Mouse (Mus musculus) midbrain, postnatal 0 days (tissue): ENCODE measurements at regions not wholly inside any gene's neighbourhood (a gene's known extent, or its start where the extent isn't known, plus 50 kb on each side); places are given as distances from the start of the nearest gene placed in this dataset.

ENCODE experiments used
- ATAC-seq: fragments of 200-750 bp; cut with Nextera tagmentation; 2 replicates; pipeline ENCODE4 v1.8.0; 2017; ENCODE audit warnings: moderate number of reproducible peaks, mild to moderate bottlenecking, moderate TSS enrichment, moderate library complexity; ENCODE audit not compliant: low FRiP score
- DNase-seq: peaks from one replicate; pipeline ENCODE4 v3.0.0-alpha.2; 2015; ENCODE audit warnings: low spot score
- H3K27ac ChIP-seq: fragments of 300-500 bp; sonication (generic); 2 replicates; pipeline ENCODE4 v1.5.1; 2014; ENCODE audit warnings: low read depth, mild to moderate bottlenecking, low read length, mixed read lengths
- H3K27me3 ChIP-seq: fragments of 300-500 bp; sonication (generic); 2 replicates; pipeline ENCODE4 v1.6.1; 2014; ENCODE audit warnings: low read length, control low read depth, mixed read lengths; ENCODE audit not compliant: insufficient read depth
- H3K36me3 ChIP-seq: fragments of 300-500 bp; sonication (generic); 2 replicates; pipeline ENCODE4 v1.6.1; 2014; ENCODE audit warnings: low read length, control low read depth, mixed read lengths; ENCODE audit not compliant: insufficient read depth
- H3K4me1 ChIP-seq: fragments of 300-500 bp; sonication (generic); 2 replicates; pipeline ENCODE4 v1.6.1; 2014; ENCODE audit warnings: mild to moderate bottlenecking, control low read depth, antibody characterized with exemption, low read length, mixed read lengths; ENCODE audit not compliant: insufficient read depth
- H3K4me2 ChIP-seq: fragments of 300-500 bp; sonication (generic); 2 replicates; pipeline ENCODE4 v1.6.1; 2014; ENCODE audit warnings: low read depth, mild to moderate bottlenecking, low read length, mixed read lengths; ENCODE audit not compliant: poor library complexity, severe bottlenecking
- H3K4me3 ChIP-seq: fragments of 300-500 bp; sonication (generic); 2 replicates; pipeline ENCODE4 v1.5.1; 2014; ENCODE audit warnings: low read depth, mild to moderate bottlenecking, low read length, moderate library complexity
- H3K9ac ChIP-seq: fragments of 300-500 bp; sonication (generic); replicated peaks from 2 replicates; pipeline ENCODE4 v1.6.1; 2014; ENCODE audit warnings: mild to moderate bottlenecking, low read length, moderate library complexity, mixed read lengths; ENCODE audit not compliant: poor library complexity, severe bottlenecking
- H3K9me3 ChIP-seq: fragments of 300-500 bp; sonication (generic); 2 replicates; pipeline ENCODE4 v1.6.1; 2016; ENCODE audit warnings: low read length, control low read depth
- CTCF ChIP-seq: IDR thresholded peaks from 2 replicates; pipeline ENCODE4 v1.5.1; 2016; ENCODE audit warnings: antibody characterized with exemption, mild to moderate bottlenecking
- WGBS: fragments of 180-500 bp; shearing (Covaris S2); extraction: QIAGEN DNeasy Blood & Tissue Kit; methylation state at CpG from one replicate; pipeline ENCODE4 v1.1.7; 2014; 5-methylcytosine and 5-hydroxymethylcytosine counted together

- no peaks in the 10 kb centered on the region for H3K27me3 ChIP-seq
- H3K27ac ChIP-seq: no peak overlapping the region
- no peaks in the 10 kb centered on the region for H3K9me3 ChIP-seq
- no peak overlapping the region for H3K9ac ChIP-seq
- H3K4me2 ChIP-seq: no peak overlapping the region
- H3K4me3 ChIP-seq: no peak overlapping the region
- no peaks in the 10 kb centered on the region for H3K4me1 ChIP-seq
- DNase-seq: no peak
- no peak for TF ChIP-seq CTCF
- 89% methylated on average over 6 of the region's 6 CpGs for WGBS
- ATAC-seq: no peak
- no peaks in the 10 kb centered on the region for H3K36me3 ChIP-seq
Measured at GRCm38 (mm10) chr4:142855635-142856034, 357.2 kb downstream of the Prdm2 start.

- DNase-seq (peak; percentile 19), ATAC-seq (no peak)
- TF ChIP-seq CTCF: no peak
- 91% methylated on average over 15 of the region's 15 CpGs for WGBS
- Histone ChIP-seq H3K9ac (no peak overlapping the region), H3K27ac (no peak overlapping the region), H3K4me2 (no peak overlapping the region), H3K4me1 (no peaks in the 10 kb centered on the region), H3K4me3 (no peak overlapping the region), H3K9me3 (no peaks in the 10 kb centered on the region), H3K27me3 (no peaks in the 10 kb centered on the region), H3K36me3 (no peaks in the 10 kb centered on the region)
Measured at GRCm38 (mm10) chr4:142853924-142854323, 358.9 kb downstream of the Prdm2 start.

DNA sequence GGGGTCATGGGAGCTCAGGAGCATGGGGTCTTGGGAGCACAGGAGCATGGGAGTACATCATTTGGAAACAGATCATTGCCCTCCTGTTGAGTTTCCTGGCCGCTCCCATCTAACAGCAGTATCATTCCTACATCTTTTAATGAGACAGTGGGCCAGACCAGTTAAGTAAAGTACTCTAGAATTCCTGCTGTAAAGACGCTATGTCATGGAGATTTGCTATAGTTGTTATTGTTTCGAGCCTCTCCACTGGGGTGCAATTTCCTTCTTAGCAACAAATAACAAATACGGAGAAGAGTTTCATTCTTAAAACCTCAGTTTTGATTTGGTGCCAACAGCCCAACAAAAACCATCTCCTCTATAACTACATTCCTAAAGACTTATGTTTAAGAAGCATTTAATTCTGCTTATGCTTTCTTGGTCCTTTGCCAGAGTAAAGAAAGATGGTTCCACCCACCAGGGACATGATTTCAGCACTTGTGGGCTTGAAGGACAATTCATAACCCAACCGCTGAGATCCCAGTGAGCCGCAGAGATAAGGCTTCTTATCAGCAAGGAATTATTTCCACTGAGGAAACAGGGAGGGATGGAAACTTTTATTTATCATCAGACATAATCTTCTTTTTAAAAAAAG lies 367.6 kb downstream of the Prdm2 start:
- Histone ChIP-seq H3K4me3 (no peak overlapping the region), H3K9me3 (no peaks in the 10 kb centered on the region), H3K27me3 (no peaks in the 10 kb centered on the region), H3K27ac (no peak overlapping the region), H3K4me1 (no peaks in the 10 kb centered on the region), H3K4me2 (no peak overlapping the region), H3K36me3 (no peaks in the 10 kb centered on the region), H3K9ac (no peak overlapping the region)
- no peak for TF ChIP-seq CTCF
- ATAC-seq (no peak), DNase-seq (peak; percentile 24)
- 71% methylated on average over 6 of the region's 6 CpGs for WGBS

DNA sequence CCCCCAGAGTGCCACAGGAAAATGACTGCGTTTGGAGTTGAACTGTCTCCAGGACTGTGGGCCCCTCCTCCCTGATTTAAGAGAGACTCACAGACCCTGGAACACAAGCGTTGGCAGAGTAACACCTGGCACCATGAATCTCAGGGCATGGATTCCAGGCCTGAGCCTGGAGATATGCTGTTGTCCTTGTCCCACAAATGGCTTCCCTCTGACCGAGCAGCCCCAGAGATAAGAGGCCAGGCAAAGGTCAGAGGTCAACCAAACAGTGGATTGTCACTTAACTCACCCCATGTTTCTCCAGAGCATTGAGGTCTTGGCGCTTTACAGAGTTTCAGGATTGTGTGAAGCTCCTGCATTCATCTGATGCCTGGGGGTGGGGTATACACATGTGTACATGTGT lies 373.3 kb downstream of the Prdm2 start:
- no peak for DNase-seq
- TF ChIP-seq CTCF: no peak
- H3K27ac ChIP-seq: no peak overlapping the region
- no peak overlapping the region for H3K9ac ChIP-seq
- no peaks in the 10 kb centered on the region for H3K36me3 ChIP-seq
- H3K4me3 ChIP-seq: no peak overlapping the region
- no peaks in the 10 kb centered on the region for H3K9me3 ChIP-seq
- H3K4me2 ChIP-seq: no peak overlapping the region
- no peaks in the 10 kb centered on the region for H3K27me3 ChIP-seq
- WGBS: 59% methylated on average over 4 of the region's 4 CpGs
- ATAC-seq: no peak
- no peaks in the 10 kb centered on the region for H3K4me1 ChIP-seq

GRCm38 (mm10) chr4:142838363-142838964 lies 374.3 kb downstream of the Prdm2 start:
- ATAC-seq (no peak), DNase-seq (no peak)
- Histone ChIP-seq H3K9me3 (no peaks in the 10 kb centered on the region), H3K4me1 (no peaks in the 10 kb centered on the region), H3K9ac (no peak overlapping the region), H3K4me2 (no peak overlapping the region), H3K4me3 (no peak overlapping the region), H3K27ac (no peak overlapping the region), H3K36me3 (no peaks in the 10 kb centered on the region), H3K27me3 (no peaks in the 10 kb centered on the region)
- 63% methylated on average over 4 of the region's 4 CpGs for WGBS
- TF ChIP-seq CTCF: no peak

- no peak for ATAC-seq
- H3K36me3 ChIP-seq: no peaks in the 10 kb centered on the region
- no peak overlapping the region for H3K9ac ChIP-seq
- H3K4me3 ChIP-seq: no peak overlapping the region
- H3K4me2 ChIP-seq: no peak overlapping the region
- H3K27ac ChIP-seq: no peak overlapping the region
- H3K27me3 ChIP-seq: no peaks in the 10 kb centered on the region
- WGBS: 84% methylated on average over 4 of the region's 4 CpGs
- no peak for TF ChIP-seq CTCF
- H3K9me3 ChIP-seq: no peaks in the 10 kb centered on the region
- no peaks in the 10 kb centered on the region for H3K4me1 ChIP-seq
- no peak for DNase-seq
Measured at GRCm38 (mm10) chr4:142837636-142838035, 375.2 kb downstream of the Prdm2 start.
